Mouse (Mus musculus): ENCODE data around the gene Zfp346.

DNA sequence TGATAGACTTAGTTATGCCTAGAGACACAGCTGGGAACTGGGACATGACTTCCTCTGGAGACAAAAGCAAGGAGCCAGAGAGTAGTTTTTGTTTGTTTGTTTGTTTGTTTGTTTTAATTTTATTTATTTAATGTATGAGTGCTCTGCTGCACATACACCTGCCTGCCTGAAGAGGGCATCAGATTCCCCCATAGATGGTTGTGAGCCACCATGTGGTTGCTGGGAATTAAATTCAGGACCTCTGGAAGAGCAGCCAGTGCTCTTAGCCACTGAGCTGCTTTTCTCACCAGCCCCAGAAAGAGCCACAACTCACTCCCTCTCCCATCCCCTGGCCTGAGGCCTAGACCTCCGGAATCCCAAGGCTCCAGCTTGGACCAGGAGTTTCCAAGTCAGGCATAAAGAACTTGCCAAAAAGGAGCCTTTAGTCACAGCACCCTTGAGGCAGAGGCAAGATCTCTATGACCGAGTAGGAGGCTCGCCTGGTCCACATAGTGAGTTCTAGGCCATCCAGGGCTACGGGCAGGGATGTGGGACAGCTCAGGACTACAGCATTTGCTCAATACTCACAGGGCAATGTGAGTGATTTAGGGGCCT, 72.9 kb downstream of the Zfp346 start:
- TF ChIP-seq CTCF (IDR thresholded peaks at IDR 0.05; ENCODE audit: extremely low read depth, insufficient read length, insufficient replicate concordance, low read depth, low read length), result no peak
- no peak for TF ChIP-seq POLR2A (IDR thresholded peaks at IDR 0.05; ENCODE audit: low read depth, low read length)

All from small intestine, adult 2 months (tissue).